Mouse (Mus musculus) megakaryocyte progenitor cell, adult 5-6 weeks (primary cell): Measurements from ENCODE around the gene Rln1. TPM values are rescaled to one million over a fixed set of nuclear protein-coding genes. Genes with fewer than 3 reads are reported as not detected.

Source experiments
- ATAC-seq: replicated peaks from 2 replicates; pipeline ENCODE4 v1.8.0; 2016; ENCODE audit warnings: mild to moderate bottlenecking, moderate TSS enrichment, inconsistent platforms; ENCODE audit not compliant: poor library complexity
- total RNA-seq, 2 experiments: library from RNA; stranded (forward) in 1 of 2; stranded (reverse) in 1 of 2; fragments of 157-497, 149-512 nt in 1 of 2; fragments of 200-1000 nt in 1 of 2; gene quantifications; 2 replicates each; pipeline versions ENCODE4 v1.2.3 to v1.2.4; 2015 to 2017

Rln1 gene
- total RNA-seq, 2 experiments from 2014 or later: not detected

DNA sequence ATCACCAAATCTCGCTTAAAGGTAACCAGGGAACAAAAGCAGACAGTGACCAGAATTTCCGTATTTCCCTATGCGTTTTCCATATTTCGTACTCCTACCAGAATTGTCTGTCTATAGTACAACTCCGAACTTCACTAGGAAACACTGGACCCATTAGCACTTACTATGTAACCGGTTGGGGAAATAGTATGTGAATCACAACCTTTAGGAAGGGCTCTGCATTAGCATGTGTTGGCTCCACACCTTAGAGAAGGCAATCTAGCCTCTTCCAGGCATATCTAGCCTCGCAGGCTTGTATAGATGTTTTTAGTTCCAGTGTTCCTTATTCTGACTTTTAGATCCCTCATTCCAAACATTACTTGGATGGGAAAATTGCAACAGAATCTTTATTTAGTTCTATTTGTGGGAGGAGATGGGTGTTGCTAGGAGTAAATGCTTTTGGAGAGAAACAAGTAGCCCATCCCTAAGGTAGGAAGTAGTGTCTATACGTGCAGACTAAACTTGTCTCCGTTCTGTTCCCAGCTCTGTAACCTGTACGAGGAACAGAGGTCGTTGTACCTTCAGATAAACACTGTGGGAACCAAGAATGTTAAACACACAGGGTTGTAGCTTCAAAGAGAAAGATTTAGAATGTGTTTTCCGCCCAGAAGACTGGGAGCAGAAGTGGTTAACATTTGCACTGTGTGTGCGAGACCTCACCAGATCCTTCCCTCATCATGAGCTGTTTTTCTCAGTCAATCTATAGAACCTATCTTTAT is 27.9 kb upstream of the Rln1 start:
- ATAC-seq: no peak

DNA sequence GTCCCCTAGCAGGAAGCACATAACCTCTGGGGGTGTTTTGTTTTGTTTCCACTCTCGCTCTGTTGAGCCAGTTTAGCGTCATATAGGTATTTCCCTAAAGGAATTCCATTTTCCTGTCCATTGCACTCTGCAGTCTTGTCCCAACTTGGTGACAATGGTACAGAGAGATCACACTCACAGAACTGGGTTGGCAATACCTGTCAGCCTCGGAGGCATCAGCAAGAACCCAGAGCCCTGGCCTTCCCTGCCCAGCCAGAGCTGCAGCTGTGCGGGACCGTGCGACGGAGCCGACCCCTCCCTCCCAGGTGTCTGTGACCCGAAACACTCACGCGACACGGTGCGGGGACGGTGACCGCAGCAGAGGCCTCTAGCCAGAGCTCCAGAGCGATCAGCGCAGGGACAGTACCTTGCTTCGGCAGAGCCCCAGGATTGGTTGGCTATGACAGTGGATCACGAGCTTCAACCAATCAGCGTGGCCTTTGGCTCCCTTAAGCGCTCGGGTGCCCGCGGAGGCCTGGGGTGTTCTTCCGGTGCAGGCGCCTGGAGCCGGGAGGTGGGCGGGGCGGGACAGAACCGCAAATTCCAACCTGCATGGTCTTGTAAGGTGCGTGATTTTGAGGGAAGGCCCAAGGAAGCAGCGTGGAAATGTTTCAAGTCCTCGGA is 27.1 kb upstream of the Rln1 start:
- ATAC-seq: peak; percentile 99

DNA sequence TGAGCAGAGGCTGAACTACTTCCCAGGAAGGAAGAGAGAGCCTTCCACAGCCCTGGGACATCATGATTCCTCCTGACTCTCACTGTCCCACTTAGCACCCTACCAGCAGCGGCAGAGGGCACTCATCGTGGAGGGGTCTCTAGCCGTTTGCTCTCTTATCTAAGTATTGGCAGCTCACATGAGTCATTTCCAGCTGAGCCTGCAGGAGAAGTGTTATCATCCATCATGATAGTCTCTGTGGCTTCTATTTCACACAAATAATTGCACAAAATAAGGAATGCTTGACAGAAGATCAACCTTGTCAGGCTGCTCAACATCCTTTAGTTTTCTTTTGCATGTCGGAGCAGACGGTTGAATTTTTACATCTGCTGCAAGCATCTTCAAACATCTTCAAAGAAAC is 25.8 kb upstream of the Rln1 start:
- ATAC-seq: no peak

DNA sequence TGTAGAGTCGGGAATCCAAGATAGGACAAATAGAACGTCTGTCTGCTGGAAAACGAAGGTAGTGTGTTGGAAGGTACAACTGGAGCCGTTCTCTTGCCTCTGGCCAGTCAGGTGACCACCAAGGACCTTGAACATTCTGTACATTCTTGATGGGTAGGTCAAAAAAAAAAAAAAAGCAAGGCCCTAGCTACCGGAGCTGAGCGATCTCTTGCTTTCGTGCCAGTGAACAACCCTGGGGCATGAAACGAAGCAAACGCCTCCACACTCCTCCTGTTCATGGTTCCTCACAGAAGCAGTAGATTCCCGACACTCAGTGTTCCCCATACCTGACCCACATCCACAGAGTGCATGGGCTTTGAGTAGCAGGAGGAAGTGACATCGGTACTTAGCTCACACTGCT is 21.8 kb upstream of the Rln1 start:
- no peak for ATAC-seq

DNA sequence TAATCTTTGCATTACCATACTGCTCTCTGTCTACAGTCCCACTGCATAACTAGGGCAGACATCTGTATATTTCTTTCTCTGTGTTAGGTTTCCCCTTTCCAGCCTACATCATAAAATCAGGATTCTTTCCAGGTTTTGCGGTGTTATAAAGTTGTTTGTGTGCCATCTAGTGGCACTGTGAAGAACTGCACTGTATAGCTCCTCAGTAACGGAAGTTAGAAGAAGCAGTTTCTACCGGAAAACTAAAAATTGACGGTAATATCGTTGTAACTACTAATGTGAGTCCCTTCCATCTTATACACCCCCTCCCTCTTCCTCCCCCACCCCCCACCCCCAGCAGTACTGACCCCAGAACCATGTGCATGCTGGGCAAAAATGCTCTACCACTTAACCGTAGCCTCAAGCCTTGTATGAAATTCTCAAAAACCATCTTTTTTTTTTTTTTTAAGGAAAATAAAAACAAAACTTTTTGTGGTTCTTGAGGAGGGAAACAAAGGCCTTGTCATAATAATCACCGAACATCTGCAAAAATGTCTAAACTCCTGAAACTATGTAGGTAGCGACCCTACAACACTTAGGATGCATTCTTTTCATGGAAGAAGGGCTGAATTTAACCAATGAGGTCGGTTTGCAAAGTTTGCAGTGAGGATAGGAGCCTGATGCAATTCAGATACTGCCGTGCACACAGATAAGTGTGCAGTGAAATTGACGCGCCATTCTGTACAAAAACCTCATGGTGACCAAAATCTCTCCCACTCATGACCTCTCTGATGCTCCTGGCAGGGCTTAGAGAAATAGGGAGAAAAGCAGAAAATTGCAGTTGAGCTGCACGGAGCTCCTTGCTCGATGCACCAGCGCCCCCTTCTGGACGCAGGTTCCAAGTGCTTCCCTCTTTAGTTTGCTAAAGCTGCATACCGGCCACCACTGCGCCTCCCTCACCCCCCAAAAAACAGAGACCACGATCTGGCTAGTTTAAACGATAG is 20.7 kb upstream of the Rln1 start:
- ATAC-seq: peak; percentile 98

DNA sequence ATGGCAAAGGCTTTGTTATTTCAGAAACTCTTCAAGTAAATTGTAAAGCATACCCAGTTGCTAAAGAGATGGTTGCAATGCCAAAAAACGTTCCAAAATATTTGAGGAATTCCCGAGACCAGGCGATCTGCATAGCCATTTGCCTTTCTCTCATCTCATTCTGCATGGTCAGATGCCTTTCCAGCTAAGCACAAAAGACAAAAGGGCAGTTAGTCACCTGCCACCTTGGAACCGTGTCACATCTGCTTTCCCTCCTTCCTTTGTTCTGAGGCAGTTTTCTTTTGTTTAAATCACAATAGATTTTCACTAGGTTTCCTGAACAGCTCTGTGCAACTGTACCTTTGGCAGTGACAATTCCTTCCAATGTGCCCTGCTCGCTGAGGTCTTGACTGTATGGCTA is 16.5 kb upstream of the Rln1 start:
- ATAC-seq: no peak

DNA sequence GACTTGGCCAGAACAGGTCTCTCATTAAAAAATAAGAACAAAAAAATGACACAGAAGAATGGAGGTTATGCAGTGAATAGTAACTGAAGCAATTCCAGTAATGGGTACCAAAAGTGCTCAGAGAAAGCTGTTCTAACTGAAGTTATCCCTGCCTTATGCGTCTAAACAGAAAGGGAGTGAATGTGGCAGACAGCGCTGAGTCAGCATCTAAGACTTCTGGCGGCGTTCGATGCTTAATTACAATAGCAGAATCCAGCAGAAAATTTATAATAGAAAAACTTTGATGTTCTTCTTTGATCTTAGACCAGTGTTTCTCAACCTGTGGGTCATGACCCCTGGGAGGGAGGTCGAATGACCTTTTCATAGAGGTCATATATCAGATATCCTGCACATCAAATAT is 11.2 kb upstream of the Rln1 start:
- ATAC-seq: no peak

DNA sequence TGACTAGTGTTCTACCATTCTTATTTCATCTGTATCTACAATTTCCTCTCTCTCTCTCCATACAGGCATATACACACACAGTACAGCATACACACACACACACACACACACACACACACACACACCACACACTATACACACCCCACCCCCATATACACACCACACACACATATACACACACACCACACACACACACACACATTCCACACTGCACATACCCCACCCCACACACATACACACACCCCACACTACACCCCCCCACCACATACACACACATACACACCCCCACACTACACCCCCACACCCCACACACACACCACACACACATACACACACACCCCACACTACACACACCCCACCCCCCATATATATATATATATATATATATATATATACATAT is 10.4 kb upstream of the Rln1 start:
- no peak for ATAC-seq

DNA sequence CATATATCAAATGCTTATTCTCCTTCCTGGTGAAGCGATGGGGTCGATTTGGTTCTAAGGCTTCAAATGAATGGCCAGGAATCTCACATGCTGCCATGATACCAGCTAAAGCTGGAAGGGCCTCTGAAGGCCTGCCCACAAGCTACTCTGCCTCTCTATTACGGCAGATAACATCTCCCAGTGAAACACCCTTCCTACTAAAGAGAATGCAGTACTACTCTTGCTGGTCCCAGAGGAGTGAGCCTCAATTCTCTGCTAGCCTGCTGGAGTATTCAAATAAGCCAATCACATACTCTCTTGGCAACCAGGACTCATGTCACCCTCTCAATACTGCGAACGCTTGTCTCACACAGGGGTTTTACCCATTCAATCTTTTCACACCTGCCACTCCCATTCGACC is 7.8 kb upstream of the Rln1 start:
- ATAC-seq: no peak

DNA sequence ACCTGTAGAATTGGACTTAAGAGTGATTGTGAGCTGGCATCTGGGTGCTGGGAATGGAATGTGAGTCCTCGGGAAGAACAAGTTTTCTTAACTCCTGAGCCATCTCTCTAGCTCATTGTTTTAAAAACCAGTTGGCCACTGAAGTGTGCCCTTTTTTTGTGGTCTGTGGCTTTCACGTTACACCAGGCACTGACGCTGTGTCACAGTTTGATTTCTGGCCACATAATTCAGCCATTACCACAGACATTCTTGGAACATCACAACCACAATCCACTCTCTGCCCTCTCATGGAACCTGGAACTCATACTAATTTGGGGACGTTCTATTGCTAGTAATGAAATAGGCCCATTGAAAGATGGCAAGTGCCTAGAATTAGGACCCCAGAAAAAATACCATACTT is 6.6 kb upstream of the Rln1 start:
- ATAC-seq: 0 out of 2 replicates have a peak, but pooled peaks have one; percentile 11

DNA sequence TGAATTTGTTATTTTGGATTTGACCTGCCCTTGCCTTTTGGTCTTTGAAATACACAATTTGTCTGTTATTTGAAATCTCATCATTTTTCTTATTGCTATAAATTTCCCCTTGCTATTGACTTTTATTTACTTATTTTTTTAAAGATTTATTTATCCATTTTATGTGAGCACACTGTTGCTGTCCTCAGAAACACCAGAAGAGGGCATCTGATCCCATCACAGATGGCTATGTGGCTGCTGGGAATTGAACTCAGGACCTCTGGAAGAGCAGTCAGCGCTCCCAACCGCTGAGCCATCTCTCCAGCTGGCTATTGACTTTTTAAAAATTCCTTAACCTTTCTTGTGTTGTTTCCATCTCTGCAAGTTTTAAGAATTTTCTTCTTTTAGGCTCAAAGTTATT is 2.2 kb upstream of the Rln1 start:
- no peak for ATAC-seq

DNA sequence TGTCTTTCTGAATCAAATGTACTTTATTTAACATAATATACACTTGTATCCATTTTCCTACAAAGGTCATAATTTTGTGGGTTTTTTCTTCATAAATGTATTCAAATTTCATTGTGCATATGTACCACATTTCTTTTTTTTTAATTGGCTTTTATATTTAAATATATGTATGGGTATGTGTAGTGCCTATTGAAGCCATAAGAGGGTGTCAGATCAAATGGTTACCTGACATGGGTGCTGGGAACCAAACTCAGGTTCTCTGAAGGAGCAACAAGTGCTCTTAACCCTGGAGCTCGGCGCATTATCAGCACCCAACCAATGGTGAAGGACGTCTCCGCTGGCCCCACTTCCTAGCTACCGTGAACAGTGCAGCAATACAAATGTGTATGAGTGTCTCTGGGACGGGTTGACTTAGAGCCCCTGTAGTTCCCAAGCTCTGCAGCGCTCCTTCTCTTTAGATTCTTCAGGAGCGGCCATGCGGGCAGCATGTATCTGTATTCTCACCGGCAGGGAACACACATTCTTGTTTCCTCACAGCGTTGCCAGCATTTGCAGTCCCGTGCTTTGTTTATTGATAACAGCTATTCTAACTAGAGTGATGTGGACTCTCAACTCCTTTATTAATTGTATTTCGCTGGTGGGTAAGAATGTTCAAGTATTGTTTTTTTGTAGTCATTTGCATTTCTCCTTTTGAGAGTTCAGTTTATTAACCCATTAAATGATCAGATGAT is 7.5 kb downstream of the Rln1 start:
- ATAC-seq: no peak

DNA sequence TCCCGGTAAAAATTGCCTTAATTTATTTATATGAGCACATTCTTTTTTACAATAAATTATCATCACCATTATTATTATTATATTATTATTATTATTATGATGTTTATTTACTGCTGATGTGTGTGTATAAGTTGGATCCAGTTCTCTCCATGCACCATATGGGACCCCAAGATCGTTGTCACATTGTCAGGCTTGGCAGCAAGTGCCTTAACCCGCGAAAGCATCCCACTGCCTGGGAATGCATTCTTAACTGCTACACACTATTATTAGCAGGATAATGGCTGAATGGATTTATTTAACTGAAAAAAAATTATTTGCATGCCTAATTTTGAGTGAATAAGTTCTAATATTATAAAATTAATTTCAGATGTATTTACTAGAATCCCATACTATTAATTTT is 8.1 kb downstream of the Rln1 start:
- ATAC-seq: no peak

DNA sequence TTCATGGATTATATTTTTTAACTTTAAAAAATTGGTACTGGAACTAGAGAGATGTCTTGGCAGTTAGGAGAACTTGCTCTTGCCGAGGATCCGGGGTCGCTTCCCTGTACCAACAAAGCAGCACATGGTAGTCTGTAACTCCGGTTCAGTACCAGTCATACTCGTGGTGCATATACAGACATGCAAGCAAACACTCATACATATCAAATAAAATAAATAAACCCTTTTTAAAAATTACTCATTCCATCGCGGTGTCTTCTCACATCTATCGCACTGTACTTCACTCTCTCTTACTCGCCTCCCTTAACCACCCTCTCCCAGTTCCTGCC is 8.7 kb downstream of the Rln1 start:
- no peak for ATAC-seq

DNA sequence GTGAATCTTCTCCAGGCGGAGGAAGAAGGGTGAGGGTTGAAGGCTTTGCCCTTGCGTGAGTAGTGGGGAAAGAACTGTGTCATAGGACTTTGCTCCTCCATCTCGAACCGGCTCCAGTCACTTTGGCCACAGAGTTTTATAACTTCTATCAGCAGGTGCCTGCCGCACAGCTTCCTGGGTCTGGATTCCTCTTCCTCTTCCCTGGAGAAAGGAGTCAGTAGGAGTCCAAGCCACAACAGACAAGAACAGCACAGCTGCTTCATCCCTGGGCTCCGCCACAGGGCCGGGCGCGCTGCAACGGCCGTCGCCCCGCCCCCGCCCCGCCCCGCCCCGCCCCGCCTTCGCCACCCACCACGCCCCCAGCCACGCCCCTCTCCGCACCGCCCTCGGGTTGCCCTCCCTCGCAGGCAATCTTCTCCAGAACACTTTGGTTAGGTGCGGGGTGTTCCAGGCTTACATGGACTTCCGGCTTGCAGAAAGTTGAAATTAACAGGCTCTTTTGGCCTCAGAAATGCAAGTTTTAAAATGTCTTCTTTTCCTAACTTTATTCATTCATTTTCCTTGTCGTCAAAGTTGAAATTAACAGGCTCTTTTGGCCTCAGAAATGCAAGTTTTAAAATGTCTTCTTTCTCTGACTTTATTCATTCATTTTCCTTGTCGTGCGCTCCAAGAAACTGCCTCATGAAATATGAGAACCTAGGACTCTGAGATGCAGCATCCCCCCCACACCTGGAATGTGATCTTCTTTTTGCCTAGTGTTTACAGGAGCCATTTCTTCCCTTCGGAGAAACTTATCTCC is 9.2 kb downstream of the Rln1 start, which contains the start of gene Insl6:
Gene Insl6 (minus strand): TSS at position 304 of the 799 bp plus-strand sequence.
- peak; percentile 96 for ATAC-seq

DNA sequence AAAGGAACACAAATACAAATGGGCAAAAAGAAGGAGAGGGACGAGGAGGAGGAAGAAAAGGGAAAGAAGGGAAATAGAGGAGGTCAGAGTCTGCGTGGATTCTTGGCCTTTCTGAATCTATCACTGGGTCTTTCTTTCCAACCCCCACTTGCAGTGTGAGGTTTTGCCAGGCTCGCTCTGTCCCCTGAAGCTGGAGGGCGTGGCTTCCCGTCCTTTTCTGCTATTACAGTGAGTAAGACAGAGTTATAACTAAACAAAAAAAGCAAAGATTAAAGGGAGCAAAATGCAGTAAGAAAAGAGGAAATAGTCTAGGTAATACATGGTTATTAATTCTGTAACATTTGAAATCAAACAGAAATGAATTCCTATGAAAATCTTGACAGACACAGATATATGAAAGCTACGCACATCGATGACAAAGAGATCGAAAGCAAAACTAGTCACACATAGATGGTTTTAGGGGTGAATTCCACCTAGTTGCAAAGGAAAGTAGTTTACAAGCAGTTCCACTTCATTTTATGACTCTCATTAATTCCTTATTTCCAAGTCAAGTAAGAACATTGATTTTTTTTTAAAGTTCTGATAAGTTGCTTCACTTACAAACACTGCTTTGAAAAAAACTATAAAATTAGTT is 10.9 kb downstream of the Rln1 start:
- 0 out of 2 replicates have a peak, but pooled peaks have one; percentile 29 for ATAC-seq

DNA sequence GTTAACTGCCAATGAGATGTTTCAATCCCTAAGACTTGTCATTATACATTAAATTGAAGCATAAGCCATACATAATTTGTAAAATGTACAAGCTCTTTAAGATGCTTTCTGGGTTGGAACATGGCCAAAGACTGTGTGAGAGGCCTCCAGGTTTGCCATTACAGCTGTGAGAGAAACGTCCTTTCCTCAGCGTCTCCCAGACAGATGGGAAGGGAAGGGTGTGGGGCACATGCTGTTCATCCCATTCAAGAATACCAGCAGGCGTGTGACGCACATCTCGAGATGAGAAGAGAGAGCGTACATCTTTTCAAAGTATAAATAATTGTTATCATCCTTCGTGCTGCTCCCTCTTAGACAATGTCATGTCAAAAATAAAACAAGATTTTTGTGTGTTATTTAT is 21.8 kb downstream of the Rln1 start:
- no peak for ATAC-seq

DNA sequence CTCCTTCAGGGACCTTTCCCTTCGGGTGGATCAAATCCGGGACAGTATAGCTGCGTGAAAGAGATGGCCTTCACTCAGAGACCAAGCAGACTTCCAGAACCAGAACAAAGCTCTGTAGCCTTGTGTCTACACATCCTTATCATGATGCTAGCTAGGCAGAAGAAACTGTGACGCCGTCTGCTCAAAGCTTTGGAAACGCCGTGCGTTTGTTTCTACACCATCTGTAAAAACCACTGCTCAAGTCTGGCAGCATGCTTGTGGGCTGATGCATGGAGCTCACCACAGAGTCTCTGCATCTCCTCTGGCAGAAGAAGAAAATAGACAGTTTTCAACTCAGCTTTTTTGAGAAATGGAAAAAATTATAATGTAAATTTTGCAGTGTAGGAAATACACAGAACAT is 22.7 kb downstream of the Rln1 start:
- ATAC-seq: no peak

DNA sequence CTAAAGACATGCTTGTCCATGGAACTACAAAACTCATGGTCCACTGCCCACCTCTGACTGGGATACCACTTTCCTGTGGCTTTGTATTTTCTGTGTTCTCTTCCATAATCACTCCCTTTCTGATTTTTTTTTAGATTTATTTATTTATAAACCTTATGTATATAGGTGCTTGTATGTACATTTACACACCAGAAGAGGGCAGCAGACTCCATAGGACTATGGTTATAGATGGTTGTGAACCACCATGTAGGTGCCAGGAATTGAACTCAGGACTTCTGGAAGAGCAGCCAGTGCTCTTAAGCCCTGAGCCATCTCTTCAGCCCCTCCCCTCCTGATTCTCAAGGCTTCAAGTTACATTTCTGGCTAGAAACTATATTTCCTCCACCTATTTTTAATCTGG is 25.6 kb downstream of the Rln1 start:
- no peak for ATAC-seq

DNA sequence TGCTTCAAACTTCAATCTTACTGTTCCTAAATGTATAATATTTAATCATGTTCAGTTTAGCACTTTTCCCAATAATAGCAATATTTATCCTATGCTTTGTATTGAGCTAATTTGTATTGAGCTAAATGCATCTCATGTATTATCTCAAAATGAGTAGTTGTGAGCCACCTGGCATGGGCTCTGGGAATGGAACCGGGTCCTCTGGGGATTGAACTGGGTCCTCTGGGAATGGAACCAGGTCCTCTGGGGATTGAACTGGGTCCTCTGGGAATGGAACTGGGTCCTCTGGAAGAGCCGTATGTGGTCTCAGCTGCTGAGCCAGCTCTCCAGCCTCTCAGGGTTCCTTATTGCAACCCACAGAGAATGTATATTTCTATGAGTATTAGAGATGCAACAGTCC is 32.4 kb downstream of the Rln1 start:
- ATAC-seq: no peak
